Mouse (Mus musculus) forebrain, embryonic 16.5 days (tissue): ENCODE results near the gene Dlx6. TPM values are rescaled to one million over a fixed set of nuclear protein-coding genes. Genes with fewer than 3 reads are reported as not detected.

Source experiments
- ATAC-seq: fragments of 200-750 bp; cut with Nextera tagmentation; 2 replicates; pipeline ENCODE4 v1.8.0; 2017; ENCODE audit warnings: mild to moderate bottlenecking, moderate library complexity
- H3K27ac ChIP-seq: fragments of 300-500 bp; sonication (generic); 2 replicates; pipeline ENCODE4 v1.5.1; 2014; ENCODE audit warnings: low read length, control low read depth
- H3K27me3 ChIP-seq: fragments of 300-500 bp; sonication (generic); replicated peaks from 2 replicates; pipeline ENCODE4 v1.6.1; 2014; ENCODE audit warnings: low read length; ENCODE audit not compliant: control insufficient read depth, insufficient read depth
- H3K36me3 ChIP-seq: fragments of 300-500 bp; sonication (generic); 2 replicates; pipeline ENCODE4 v1.6.1; 2014; ENCODE audit not compliant: control insufficient read depth, insufficient read depth
- H3K4me1 ChIP-seq: fragments of 300-500 bp; sonication (generic); replicated peaks from 2 replicates; pipeline ENCODE4 v1.6.1; 2014; ENCODE audit warnings: low read length; ENCODE audit not compliant: control insufficient read depth, insufficient read depth
- H3K4me2 ChIP-seq: fragments of 300-500 bp; sonication (generic); 2 replicates; pipeline ENCODE4 v1.6.1; 2014; ENCODE audit warnings: mild to moderate bottlenecking, low read length, control low read depth
- H3K4me3 ChIP-seq: fragments of 300-500 bp; sonication (generic); replicated peaks from 2 replicates; pipeline ENCODE4 v1.5.1; 2014; ENCODE audit warnings: mild to moderate bottlenecking, low read length, control low read depth
- H3K9ac ChIP-seq: fragments of 300-500 bp; sonication (generic); replicated peaks from 2 replicates; pipeline ENCODE4 v1.6.1; 2014; ENCODE audit warnings: low read depth, low read length, control low read depth
- H3K9me3 ChIP-seq: fragments of 300-500 bp; sonication (generic); 2 replicates; pipeline ENCODE4 v1.6.1; 2016; ENCODE audit warnings: low read length; ENCODE audit not compliant: control insufficient read depth
- whole genome bisulfite sequencing: fragments of 180-500 bp; shearing (Covaris S2); extraction: QIAGEN DNeasy Blood & Tissue Kit; methylation state at CpG from one replicate; pipeline ENCODE4 v1.1.7; 2014; 5-methylcytosine and 5-hydroxymethylcytosine counted together
- polyA plus RNA-seq: library from polyadenylated mRNA; unstranded; fragments of >200 nt; fragmentation: Nextera tagmentation; extraction: Ambion mirVana; gene quantifications from 2 replicates; pipeline ENCODE4 v1.2.1, GENCODE M21; 2015

The Dlx6 gene
- polyA plus RNA-seq, 1 experiment from 2014 or later: 12.6 TPM

DNA sequence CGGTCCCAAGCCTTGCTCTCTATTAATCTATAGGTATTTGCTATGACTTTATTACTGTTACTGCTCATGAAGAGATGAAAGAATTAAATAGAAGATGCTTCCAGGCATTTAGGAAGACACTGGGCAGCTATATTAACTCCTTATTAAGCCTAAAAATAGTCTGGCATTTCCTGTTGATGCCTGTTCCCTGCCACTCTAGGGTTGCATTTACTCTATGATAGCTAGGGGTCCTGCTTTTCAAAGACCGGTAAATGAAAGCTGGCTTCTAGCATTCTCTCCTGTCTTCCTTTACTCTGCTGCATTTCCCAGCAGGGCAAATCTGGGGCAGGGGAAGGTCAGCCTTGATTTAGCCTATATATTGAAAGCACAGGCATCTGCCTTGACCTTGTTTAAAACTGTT, 5.4 kb upstream of the Dlx6 start:
- Histone ChIP-seq H3K9me3 (no peaks in the 10 kb centered on the region), H3K4me3 (peak overlapping the region; percentile 46), H3K4me2 (peak overlapping the region; percentile 54), H3K27me3 (peaks cover 40% of the 10 kb centered on the region), H3K9ac (peak overlapping the region; percentile 52), H3K36me3 (no peaks in the 10 kb centered on the region), H3K27ac (peak overlapping the region; percentile 71), H3K4me1 (peaks cover 31% of the 10 kb centered on the region)
- no peak for ATAC-seq
- WGBS: 7% methylated on average over 2 of the region's 2 CpGs

DNA sequence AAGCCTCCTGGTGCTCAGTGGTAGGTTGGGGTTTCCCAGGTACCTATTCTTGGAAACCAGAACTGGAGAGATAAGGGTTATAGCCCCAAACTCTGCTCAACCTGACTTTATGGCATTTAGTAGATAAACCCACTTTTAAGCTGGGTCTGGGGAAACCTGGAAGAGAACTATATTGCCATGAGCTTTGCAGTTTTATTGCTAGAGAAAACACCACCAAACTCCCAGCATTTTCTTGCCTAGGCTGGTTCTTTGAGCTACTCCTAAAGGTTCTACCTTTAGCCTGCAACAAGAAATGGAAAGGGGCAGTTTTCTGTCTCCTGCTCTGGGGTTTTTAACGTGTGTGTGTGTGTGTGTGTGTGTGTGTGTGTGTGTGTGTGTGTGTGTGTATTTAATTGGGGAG, 4.6 kb upstream of the Dlx6 start:
- WGBS: 0% methylated on average over 1 of the region's 1 CpGs
- H3K4me3 ChIP-seq: peak overlapping the region; percentile 46
- H3K27me3 ChIP-seq: peaks cover 35% of the 10 kb centered on the region
- H3K4me2 ChIP-seq: peak overlapping the region; percentile 54
- ATAC-seq: no peak
- peak overlapping the region; percentile 71 for H3K27ac ChIP-seq
- H3K9me3 ChIP-seq: no peaks in the 10 kb centered on the region
- H3K36me3 ChIP-seq: no peaks in the 10 kb centered on the region
- H3K9ac ChIP-seq: peak overlapping the region; percentile 52
- peaks cover 32% of the 10 kb centered on the region for H3K4me1 ChIP-seq

- Histone ChIP-seq H3K9me3 (no peaks in the 10 kb centered on the region), H3K9ac (peak overlapping the region; percentile 68), H3K36me3 (no peaks in the 10 kb centered on the region), H3K4me1 (peaks cover 34% of the 10 kb centered on the region), H3K4me3 (peak overlapping the region; percentile 46), H3K27ac (peak overlapping the region; percentile 92), H3K27me3 (peaks cover 31% of the 10 kb centered on the region), H3K4me2 (peak overlapping the region; percentile 54)
- no peak for ATAC-seq
- WGBS: under 1% methylated on average over 19 of the region's 19 CpGs
Measured at GRCm38 (mm10) chr6:6859111-6859949, 3.8 kb upstream of the Dlx6 start.

GRCm38 (mm10) chr6:6859950-6860410, 3.2 kb upstream of the Dlx6 start:
- under 1% methylated on average over 21 of the region's 21 CpGs for WGBS
- Histone ChIP-seq H3K9me3 (no peaks in the 10 kb centered on the region), H3K4me3 (peak overlapping the region; percentile 46), H3K4me2 (peak overlapping the region; percentile 54), H3K9ac (peak overlapping the region; percentile 68), H3K27me3 (peaks cover 27% of the 10 kb centered on the region), H3K36me3 (no peaks in the 10 kb centered on the region), H3K4me1 (peaks cover 34% of the 10 kb centered on the region), H3K27ac (peak overlapping the region; percentile 92)
- ATAC-seq: no peak

GRCm38 (mm10) chr6:6860411-6861085, 2.6 kb upstream of the Dlx6 start:
- Histone ChIP-seq H3K4me3 (peak overlapping the region; percentile 46), H3K4me1 (peaks cover 29% of the 10 kb centered on the region), H3K27me3 (peaks cover 23% of the 10 kb centered on the region), H3K9ac (peak overlapping the region; percentile 68), H3K4me2 (peak overlapping the region; percentile 54), H3K27ac (peak overlapping the region; percentile 92), H3K9me3 (no peaks in the 10 kb centered on the region), H3K36me3 (no peaks in the 10 kb centered on the region)
- ATAC-seq: no peak
- WGBS: under 1% methylated on average over 33 of the region's 33 CpGs

DNA sequence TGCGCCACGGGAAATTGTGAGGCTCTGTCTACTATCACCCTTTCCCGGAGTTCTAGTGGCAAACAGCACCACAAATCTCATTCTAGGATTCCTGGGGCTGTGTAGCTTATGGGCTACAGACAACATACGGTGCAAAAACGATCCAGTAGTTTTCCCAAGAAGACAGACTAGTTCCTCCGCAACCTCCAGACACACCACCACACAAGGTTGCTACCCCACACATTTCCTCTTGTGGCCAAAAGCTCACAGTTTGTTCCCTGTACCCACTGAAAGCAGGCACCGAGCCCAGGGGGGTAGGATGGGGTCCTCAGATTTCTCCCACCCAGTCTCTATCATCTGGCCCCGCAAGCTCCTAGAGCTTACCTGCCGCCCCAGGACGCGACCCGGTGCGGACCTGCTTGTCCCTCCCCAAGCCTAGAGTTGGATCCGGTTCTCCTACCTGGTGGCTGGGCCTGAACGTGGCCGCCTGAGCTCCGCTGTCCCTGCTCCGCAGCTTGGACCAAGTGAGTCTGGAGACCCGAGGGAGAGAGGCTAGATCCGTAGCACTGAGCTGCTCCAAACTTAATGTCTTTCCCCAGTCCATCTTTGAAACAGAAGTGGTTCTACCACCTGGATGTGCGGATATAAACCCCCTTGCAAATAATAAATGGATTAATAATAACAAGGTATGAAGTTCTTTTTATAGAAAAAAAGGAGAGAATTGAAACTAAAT, 1.9 kb upstream of the Dlx6 start:
- Histone ChIP-seq H3K36me3 (no peaks in the 10 kb centered on the region), H3K27ac (peak overlapping the region; percentile 92), H3K4me2 (peak overlapping the region; percentile 54), H3K4me3 (peak overlapping the region; percentile 46), H3K9me3 (no peaks in the 10 kb centered on the region), H3K27me3 (peaks cover 26% of the 10 kb centered on the region), H3K4me1 (peaks cover 24% of the 10 kb centered on the region), H3K9ac (peak overlapping the region; percentile 68)
- 1% methylated on average over 21 of the region's 21 CpGs for WGBS
- peak; percentile 38 for ATAC-seq

DNA sequence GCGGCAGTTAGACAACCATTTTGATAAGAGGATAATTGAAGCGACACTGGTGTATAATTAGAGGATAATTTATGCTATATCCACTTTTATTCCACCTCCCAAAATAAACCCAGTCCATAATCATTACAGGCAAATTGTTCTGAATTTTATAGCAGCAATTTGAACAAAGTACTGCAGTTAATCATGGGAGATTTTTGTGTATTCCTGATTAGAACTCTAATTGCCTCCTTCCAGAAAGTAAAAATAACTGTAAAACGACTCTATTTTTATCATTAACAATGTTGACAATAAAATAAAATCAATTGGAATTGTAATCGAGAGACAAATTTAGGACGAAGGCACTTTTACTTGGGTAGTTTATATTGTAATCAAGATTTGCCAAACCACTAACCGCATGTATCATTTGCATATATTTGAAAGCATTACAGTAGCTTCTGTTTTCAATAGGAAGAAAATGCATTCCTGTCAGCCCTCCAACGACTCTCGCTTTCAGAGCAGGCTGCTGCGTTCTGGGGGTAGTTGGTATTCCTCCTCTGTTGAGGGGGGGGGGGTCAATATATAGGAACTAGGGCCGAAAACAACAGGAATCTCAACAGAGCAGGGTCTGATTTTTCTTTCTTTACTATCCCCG, 1.2 kb upstream of the Dlx6 start:
- 1% methylated on average over 11 of the region's 11 CpGs for WGBS
- ATAC-seq: peak; percentile 37
- Histone ChIP-seq H3K36me3 (no peaks in the 10 kb centered on the region), H3K9me3 (no peaks in the 10 kb centered on the region), H3K4me3 (peak overlapping the region; percentile 52), H3K27me3 (peaks cover 28% of the 10 kb centered on the region), H3K27ac (peak overlapping the region; percentile 94), H3K9ac (peak overlapping the region; percentile 74), H3K4me2 (peak overlapping the region; percentile 52), H3K4me1 (peaks cover 24% of the 10 kb centered on the region)

GRCm38 (mm10) chr6:6862611-6863010, 523 bp upstream of the Dlx6 start:
- under 1% methylated on average over 23 of the region's 23 CpGs for WGBS
- Histone ChIP-seq H3K4me2 (peak overlapping the region; percentile 52), H3K9ac (peak overlapping the region; percentile 74), H3K9me3 (no peaks in the 10 kb centered on the region), H3K27ac (peak overlapping the region; percentile 94), H3K4me3 (peak overlapping the region; percentile 52), H3K27me3 (peaks cover 29% of the 10 kb centered on the region), H3K4me1 (peaks cover 24% of the 10 kb centered on the region), H3K36me3 (no peaks in the 10 kb centered on the region)
- peak; percentile 73 for ATAC-seq
